Mouse (Mus musculus) cerebellum, postnatal 14 days (tissue): ENCODE results near the gene Thrap3.
"Not testable (repeated sequence)": the region's sequence is repeated elsewhere in the genome, so short reads cannot be mapped to it uniquely, and the experiment has no call there.

ENCODE experiments used
- DNase-seq, 2 experiments: peaks; one replicate each; pipeline ENCODE4 v3.0.0; 2021; ENCODE audit warnings: mixed read lengths in 2 of 2

Gene Thrap3

DNA sequence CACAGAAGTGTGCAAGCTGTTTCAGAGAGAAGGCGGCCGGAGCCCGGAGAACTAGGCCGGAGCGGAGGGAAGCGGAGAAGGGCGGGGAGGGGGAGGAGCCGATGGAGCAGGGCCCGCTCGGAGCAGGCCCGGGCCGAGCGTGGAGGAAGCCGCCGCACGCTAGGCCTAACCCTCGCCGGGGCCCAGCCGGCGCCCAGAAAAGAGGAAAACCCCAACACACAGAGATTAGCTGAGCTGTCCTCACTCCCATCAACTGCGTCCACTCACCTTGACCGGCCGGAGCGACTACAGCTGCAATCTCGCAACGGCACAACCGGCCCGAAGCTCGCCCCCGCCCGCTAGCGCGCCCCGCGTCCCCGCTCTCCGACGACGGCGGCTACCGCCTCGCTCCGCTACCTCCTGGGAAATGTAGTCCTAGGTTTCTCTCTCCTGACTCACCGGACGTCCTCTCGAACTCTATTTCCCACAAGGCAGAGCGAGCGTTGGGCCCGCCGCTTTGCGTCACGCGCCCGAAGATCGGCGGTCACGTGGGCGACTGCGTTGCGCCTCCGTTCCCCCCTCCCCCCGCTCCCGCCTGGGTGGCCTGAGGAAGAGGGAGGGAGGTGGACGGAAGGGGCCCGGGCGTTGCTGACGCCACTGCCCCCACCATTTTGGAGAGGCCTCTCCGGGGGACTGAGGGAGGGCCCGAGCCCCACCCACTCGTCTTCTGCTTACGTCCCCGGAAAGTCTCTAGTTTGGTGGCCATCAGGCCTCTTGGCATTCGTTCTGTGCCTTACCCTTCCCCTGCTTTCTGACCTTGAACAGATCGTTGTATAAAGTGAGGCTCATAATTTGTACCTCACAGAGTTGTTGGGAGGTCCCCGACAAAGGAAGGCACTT is at the start of gene Thrap3:
TSS of gene Thrap3 (minus strand) at position 458 of the 879 bp plus-strand sequence.
- DNase-seq = peak; percentile 99

DNA sequence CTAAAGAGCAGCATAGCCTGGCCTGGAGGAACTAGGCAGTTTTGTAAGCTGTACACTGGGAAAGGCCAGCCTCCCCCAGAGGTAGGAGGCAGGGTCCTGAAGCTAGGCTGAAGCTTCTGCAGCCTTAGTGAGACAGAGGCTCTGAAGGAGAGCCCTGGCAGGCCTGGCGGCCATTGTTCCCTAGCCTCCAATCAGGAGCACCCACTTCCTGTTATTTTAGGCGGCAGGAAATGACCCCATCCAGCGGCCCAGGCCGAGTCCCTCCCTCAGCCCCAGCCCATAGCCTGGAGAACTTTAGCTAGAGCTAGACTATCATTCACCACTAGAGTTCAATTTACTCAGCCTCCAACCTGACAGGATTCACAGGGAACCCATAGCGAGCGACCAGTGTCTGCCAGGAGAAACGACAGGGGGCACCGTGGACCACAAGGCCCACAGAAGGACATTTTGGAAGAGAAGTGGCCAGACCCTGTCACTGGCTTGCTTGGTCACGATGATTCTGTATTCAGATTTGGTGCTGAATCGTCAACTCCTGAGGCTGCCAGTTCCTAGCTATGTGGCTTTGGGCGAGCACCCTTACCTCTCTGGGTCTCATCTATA is 49.2 kb upstream of the Thrap3 start:
- DNase-seq = no peak

DNA sequence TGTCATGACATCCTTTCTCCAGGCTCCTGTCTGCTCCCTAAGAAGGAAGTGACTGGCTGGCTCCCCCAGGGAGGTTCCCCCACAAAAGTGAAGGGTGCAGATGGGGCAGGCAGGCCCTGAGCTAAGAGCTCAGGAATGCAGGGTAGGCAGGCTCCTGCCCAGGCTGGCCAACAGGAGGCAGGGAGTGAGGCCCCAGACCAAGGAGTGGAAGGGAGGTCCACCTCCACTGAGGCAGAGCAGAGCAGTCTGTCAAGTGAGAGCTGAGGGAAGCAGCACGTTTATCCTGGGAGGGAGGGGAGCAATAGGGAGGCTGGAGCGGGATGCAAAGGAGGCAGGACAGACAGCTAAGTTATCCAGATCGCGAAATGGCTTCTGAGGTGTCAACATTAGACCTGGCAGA is 48.1 kb upstream of the Thrap3 start:
- DNase-seq = no peak

DNA sequence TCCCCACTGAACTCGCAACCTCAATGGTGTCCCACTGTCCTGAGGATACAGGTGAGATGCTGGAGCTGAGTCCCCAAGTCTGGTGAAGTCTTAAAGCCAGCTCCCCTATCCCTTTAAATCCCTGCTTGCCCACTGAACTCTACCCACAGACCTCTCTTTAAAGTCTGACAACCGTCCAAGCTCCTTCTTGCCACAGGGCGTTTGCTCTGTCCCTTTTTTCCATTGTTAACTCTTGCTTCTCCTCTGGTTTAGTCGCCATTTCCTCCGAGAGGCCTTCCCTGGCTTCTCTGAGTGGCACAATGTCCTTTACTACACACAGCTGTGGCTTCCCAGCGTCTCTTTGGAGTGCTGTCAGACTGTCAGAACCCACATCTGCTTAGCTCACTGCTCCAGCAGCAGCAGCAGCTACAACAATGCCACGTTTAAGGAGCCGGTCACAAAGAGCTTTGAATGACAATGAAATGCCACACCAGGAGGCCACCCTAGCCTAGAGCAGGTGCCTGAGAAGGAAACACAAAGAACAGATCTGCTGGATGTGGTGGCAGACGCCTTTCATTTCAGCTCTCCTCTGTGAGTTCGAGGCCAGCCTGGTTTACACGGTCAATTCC is 45.8 kb upstream of the Thrap3 start:
- no peak for DNase-seq

DNA sequence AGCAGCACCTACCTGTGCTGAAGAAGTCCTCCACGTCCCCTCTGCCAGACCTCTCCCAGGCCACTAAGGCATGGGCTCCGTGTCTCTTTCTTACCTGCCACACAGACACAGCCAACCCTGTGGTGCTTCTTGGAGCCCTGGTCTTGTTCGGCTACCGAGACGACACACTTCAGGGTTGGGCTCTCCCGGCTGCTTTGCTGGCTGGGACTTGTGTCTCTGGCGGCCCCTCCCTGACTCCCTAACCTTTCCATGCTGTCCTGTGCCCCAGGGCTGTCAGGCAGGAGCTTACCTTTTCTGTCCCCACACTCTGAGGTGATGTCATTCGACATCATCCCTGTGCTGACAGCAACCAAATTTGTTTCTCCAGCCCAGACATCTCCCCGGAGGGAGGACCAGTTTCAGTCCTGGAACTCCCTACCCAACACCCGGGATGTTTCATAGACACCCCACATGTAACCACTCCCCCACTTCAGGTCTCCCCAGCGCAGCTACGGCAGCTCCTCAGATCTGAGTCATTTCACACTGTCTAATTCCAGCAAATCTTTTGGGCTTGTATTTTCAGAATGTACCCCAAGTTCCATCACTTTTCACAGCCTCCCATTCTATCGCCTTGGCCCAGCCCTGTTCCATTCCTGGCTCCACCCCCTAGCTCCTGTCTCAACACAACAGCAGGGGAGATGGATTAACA is 43.8 kb upstream of the Thrap3 start:
- no peak for DNase-seq

DNA sequence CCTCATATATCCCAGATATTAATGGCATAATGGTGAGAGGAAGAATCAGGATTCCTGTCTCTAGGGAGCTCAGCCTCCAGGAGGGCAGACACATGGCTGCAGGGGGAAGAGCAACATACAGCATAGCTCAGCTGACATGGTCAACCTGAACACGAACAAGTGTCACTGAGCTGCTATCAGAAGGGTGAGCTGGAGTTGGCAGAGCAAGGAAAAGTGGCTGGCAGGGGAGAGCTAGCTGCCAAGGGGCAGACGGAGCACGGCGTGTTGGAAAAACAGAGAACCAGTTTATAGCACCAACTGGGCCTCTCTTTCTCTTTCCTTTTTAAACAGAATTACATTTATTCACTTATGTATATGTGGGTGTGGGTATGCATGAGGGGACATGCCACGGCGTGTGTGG is 40.0 kb upstream of the Thrap3 start:
- peak; percentile 67 to 75 for DNase-seq

DNA sequence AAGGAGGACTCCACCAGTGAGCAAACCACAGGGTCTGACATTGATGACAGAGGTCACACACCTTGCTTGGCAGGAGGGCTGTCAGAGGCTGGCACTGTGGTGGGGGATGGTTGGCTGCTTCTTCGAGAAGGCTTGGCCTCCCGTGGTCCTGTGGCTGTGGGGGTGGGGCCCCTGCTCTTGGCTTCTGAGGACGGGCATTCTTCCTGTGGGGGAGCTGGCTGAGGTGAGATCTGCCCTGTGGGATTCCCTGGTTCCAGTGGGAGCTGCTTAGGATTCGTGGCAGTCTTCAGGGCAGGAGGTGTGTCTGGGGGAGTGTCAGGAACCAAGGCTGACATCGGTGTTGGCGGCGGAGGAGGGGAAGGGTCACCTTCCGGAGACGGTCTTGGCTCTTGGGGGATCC is 39.4 kb upstream of the Thrap3 start:
- DNase-seq = peak; percentile 40 to 45

DNA sequence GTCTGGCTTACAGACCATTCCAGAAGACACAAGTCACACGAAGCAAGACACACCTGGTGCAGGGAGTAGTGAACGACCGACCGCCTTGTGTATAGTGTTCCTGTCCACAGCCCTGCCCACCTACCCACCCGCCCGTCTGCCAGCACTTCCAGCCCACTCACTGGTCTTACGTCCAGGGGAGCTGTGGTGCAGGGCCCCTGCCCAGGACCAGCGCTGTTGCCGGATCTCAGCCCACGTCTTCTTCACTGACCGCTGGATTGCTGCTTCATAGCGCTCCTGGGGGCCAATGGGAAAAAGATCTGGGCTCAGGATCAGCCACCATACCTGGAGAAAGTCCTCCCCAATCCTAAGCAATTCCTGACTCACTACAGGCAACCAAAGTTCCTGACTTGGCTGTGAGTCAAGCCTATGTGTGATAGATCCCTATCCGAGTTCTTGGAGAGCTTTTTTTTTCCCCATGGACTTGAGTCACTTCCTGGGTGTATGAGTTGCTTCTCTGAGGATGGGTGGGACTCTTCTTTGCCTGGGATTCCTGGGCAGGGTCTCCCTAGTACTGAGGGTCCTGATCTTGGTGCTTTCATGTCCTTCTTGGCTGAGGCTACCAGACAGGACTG is 37.4 kb upstream of the Thrap3 start:
- peak in 1 of 2 experiments; percentile 5 for DNase-seq

DNA sequence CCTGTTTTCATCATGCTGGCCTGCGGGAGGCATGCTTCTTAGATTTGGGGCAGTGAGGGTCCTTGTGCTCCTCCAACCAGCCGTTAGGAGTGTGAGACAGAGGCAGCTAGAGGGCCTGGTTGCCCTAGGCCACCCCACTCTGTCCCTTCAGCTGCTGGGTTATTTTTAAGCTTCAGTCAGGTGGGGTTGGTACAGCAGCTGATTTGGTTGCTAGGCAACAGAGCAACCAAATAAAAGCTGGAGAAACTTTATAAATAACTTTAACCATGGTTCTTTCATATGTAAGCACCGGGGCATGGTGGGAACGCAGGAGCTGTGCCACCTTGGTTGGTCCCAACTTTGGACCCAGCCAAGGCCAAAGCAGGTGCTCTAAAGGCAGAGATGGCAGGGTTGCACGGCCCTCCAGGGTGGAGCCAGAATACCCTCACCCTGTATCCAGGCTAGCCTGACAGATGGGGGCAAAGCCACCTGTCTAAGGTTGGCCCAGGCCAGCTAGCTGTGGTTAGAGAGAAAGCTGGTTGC is 35.2 kb upstream of the Thrap3 start:
- peak in 1 of 2 experiments; percentile 3 for DNase-seq

DNA sequence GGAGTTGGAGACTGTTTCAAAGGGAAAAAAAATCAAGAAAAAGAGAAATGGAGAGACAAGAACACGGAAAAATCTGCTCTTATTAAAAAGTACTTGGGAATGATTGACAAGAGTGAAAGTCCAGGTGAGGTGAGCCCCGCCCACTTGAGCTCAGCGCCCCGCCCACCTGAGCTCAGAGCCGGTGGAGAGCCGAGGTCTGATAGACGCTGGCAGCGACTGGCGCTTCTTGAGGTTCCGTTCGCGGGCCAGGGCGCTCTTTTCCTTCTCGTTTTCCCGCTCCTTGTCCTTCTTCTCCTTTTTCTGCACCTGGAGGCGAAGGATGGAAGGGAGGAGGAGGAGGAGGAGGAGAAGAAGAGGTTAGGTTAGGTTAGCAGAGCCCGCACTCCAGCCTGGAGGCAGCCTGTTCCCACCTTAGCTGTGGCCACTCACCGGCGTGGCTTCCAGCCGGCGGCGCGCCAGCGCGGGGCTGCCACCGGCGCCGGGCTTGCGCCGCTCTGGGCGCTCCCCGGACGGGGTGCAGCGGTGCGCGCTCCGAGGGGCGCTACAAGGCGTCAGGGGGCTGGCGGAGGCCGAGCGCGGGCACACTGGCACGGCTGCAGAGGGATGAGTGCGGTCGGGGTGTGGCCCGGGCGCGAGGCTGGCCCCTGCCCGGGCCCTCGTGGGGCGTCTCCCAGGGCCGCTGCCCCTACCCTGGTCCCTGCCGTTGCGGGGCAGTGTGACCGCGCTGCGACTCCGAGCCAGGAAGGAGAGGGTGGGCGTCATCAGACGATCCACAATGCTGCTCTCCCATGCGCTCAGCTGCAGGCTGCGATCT is 34.1 kb upstream of the Thrap3 start:
- DNase-seq = peak in 1 of 2 experiments; percentile 13

DNA sequence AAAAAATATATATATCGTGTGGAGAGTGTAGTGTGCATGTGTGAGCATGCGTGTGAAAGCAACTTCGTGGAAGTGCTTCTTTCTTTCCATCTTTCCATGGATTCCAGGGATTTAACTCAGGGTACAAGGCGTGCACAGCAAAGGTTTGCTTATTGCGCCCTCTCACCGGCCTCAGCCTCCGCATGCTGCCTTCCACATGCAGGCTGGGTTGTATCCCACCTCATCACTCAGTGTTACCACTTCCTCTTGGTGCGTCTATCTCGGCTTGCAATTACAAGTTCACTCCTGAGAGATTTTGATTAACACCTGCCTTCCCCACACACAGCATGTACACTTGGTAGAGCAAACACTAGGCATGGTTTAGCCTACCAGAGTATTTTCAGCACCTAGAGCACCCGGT is 32.6 kb upstream of the Thrap3 start:
- DNase-seq = peak in 1 of 2 experiments; percentile 2

DNA sequence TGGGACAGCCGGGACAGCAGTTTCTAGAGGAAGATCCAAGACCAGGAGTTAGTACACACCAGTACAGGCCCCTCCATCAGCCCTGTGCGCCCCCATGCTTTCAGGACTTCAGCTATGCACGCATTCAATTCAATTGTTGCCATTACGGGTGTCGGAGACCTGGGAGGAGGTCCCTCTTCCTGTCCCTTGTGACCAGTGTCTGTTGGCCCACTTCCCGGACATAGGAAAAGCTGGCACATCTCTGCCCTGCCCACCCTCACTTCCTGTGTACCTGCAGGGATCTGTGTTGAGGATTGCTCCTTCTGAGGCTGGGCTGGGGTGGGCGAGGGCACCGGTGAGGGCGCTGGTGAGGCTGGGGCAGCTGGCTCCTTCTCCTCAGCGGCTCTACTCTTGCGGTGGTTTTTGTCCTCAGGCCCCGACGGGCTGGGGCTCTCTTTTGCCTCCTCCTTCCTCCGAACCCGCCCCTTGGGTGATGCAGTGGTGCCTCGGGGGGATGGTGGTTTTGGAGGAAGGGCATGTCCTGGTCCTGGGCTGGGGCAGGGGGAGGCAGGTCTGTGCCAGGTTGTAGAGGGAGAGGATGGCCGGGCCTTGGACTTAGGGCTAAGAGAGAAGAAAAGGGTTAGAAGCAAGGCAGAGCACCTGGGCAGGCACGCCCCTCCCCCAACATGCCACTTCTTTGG is 32.1 kb upstream of the Thrap3 start:
- DNase-seq = peak in 1 of 2 experiments; percentile 14

DNA sequence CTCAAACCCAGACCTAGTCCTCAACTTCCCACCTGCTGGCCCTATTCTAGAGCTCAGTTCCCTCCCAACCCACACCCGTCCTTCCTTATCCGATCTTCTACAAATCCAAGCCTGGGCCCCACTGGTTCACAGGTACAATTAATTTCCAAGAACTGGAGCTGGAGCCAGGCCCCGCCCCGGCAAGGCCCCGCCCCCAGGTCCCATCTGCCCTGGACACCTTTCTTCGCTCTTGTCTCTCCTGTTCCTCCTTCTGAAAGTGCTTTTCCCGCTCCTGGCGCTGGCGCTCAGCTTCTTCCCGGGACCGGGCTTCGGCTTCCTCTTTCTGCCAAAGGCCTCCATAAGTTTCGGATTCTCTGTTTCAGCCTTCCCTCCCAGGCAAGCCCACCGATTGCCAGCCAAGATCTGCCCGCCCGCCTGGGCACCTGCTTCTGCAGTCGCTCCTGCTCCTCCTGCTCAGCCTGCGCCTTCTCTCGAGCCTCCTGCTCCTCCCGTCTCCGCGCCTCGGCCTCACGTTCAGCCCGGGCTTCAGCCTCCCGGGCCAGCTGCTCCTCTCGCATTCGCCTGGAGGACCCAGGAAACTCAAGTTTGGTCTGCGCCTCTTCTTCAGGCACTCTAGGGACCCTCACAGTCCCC is 31.2 kb upstream of the Thrap3 start:
- DNase-seq = peak in 1 of 2 experiments; percentile 6

DNA sequence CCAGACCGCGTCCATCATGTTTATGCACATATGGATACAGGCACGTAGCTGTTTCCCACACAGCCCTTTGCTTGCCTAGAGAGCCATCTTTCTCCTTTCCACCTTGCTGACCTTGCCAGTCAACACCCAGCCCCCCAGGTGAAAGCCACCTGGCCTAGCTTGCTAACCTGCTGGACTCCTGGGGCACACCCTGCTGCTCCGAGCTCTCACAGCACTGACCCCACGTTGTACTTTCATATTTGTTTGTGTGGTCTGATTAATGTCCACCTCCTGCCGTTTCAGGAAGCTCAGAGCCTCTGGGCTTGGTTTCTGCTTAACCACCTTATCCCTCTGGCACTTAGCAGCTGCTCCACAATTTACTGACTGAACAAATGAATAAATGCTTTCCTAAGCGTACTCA is 27.3 kb upstream of the Thrap3 start:
- no peak for DNase-seq

DNA sequence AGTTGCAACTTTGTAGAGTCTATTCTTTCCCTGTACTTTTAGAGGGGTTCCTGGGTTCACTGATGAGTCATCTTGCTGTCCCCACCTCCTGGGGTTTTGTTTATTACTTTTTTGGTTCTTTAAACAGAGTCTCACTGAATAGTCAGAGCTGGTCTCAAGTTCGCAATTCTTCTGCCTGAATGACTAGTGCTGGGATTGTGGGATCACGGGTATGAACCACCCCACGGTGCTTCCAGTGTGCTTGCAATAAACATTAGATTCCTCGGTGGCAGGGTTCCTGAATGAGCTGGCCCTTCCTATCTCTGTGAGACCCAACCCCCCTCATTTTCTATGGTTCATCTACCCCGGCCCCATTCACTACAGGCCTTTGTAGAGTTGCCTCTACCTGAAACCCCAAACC is 25.6 kb upstream of the Thrap3 start:
- no peak for DNase-seq

DNA sequence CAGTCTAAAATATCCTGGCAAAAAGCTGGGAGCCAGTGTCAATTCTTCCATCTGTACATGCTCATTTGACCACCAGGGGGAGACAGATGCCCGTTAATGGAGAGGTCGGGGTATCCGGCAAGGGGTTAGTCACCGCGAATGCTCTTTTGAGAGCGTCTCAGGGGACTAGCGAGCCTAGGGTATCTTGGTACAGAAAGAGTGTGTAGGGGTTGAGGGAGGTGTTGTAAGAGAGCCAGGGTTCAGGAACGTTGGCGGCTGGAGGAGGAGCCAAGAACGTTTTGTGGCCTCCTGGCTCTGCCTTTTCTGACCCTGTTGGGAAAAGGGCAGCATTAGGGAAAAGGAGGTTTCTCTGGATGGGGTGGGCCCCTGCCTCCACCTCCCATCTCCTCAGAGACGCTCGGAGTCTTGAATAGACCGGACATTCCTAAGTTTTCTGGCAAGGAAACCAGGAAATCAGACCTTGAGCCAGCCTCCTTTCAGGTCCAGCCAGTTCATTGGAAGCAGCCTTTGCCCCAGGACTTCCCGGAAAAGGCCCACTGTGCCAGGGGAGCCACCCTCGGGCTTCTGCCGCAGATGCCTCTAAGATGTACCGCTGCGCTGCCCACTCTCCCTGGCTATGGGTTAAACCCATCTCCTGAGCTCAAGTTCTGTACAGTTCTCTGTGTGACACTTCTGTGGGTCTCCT is 24.7 kb upstream of the Thrap3 start:
- peak; percentile 97 to 99 for DNase-seq

DNA sequence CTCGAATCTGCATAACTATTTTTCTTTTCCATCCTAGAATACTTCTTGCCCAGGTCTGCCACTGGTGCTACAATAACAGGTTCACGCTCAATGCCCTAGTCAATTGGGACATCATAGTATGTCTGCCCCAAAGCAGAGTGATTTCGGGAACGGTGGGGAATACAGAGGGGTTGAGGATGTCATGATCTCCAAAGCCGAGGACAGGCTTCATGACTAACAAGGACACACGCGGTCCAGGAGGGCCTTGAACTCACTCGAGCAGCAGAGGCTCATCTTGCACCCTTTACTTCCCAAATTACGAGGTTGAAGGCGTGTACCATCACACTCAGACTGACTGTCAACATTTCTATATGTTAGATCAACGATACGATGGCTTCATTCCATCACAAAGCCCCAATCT is 24.1 kb upstream of the Thrap3 start:
- no peak for DNase-seq

DNA sequence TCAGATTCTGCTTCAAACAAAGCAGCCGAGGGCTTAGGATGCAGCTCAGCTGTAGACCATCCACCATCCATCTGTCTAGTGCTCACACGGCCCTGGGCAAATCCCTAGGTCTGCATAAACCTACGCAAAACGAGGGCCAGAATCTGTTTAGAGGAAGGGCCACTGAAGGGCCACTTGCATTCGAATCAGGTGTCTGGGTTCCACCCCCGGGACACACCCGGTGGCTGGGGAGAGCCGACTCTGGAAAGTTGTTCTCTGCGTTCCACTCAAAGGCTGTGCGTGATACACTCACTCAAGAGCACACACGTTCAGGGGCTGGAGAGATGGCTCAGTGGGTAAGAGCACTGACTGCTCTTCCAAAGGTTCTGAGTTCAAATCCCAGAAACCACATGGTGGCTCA is 20.1 kb upstream of the Thrap3 start:
- DNase-seq = no peak

DNA sequence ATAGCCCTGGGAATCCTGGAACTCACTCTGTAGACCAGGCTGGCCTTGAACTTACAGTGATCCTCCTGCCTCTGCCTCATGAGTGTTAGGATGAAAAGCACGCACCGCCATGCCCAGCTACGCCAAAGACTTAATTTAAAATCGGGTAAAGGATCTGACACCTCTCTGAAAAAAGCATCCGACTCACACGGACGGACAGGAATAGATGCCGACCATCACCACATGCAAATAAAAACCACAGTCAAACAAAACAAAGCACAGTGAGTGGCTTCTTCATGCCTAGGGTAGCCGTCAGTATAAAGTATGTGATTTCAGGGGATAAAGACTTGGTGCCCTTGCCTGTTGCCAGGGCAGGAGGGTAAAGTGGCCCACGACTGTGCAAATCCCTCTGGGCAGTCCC is 17.5 kb upstream of the Thrap3 start:
- no peak for DNase-seq

DNA sequence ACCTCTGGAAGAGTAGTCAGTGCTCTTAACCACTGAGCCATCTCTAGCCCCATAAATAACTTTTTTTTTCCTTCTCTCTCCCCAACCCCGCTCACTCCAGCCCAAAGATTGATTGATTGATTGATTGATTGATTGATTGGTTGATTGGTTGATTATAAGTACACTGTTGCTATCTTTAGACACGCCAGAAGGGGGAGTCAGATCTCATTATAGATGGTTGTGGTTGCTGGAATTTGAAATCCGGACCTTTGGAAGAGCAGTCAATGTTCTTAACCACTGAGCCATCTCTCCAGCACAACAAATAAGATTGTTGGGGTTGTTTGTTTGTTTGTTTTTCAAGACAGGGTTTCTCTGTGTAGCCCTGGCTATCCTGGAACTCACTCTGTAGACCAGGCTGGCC is 17.0 kb upstream of the Thrap3 start:
- not testable (repeated sequence) for DNase-seq
